Mouse (Mus musculus): ENCODE data around the gene B4galt2.

- TF ChIP-seq CTCF (IDR thresholded peaks at IDR 0.05; ENCODE audit: extremely low read depth, insufficient read depth, insufficient read length, insufficient replicate concordance) (no peak), POLR2A (IDR thresholded peaks at IDR 0.05; ENCODE audit: low read depth, low read length) (no peak)
These were observed 12.1 kb upstream of the B4galt2 start for GRCm38 (mm10) chr4:117895339-117895738.
